Mouse (Mus musculus): Measurements from ENCODE around the gene Poll. TPM values are rescaled to one million over a fixed set of nuclear protein-coding genes. Genes with fewer than 3 reads are reported as not detected.
A peak's percentile ranks its signal among the peaks of the same experiment; 100 is the strongest.

The Poll gene
- polyA plus RNA-seq, 1 experiment from 2014 or later: 24.0 TPM

GRCm38 (mm10) chr19:45583136-45583535 lies 22.8 kb upstream of the Poll start:
- DNase-seq (ENCODE audit: low spot score) (no peak), ATAC-seq (replicated peaks; ENCODE audit: low FRiP score) (no peak)
- H3K4me2 ChIP-seq (ENCODE audit: low read depth, low read length, severe bottlenecking): no peak overlapping the region
- H3K9ac ChIP-seq (ENCODE audit: low read length): no peak overlapping the region
- H3K27ac ChIP-seq (ENCODE audit: low read depth, low read length): no peak overlapping the region
- H3K9me3 ChIP-seq (ENCODE audit: control insufficient read depth, low read length): no peaks in the 10 kb centered on the region; the same call in 1 of the 2 replicates
- H3K36me3 ChIP-seq (ENCODE audit: control insufficient read depth, insufficient read depth, low read length): no peaks in the 10 kb centered on the region
- no peak overlapping the region for H3K4me3 ChIP-seq (ENCODE audit: low read depth, low read length)
- 86% methylated on average over 6 of the region's 6 CpGs for WGBS
- peaks cover 46% of the 10 kb centered on the region for H3K27me3 ChIP-seq (ENCODE audit: control insufficient read depth, insufficient read depth, low read length)
- peaks cover 14% of the 10 kb centered on the region for H3K4me1 ChIP-seq (replicated peaks; ENCODE audit: control insufficient read depth, insufficient read depth, low read length)

GRCm38 (mm10) chr19:45582161-45582560 lies 21.8 kb upstream of the Poll start:
- H3K27me3 ChIP-seq (ENCODE audit: control insufficient read depth, insufficient read depth, low read length): peaks cover 39% of the 10 kb centered on the region
- H3K4me3 ChIP-seq (ENCODE audit: low read depth, low read length): no peak overlapping the region
- no peaks in the 10 kb centered on the region; the same call in 1 of the 2 replicates for H3K9me3 ChIP-seq (ENCODE audit: control insufficient read depth, low read length)
- H3K36me3 ChIP-seq (ENCODE audit: control insufficient read depth, insufficient read depth, low read length): no peaks in the 10 kb centered on the region; the same call in 1 of the 2 replicates
- no peak overlapping the region; the same call in 1 of the 2 replicates for H3K9ac ChIP-seq (ENCODE audit: low read length)
- H3K4me2 ChIP-seq (ENCODE audit: low read depth, low read length, severe bottlenecking): no peak overlapping the region
- H3K27ac ChIP-seq (ENCODE audit: low read depth, low read length): 0 out of 2 replicates have a peak overlapping the region, but pooled peaks have one; percentile 12
- no peak for DNase-seq (ENCODE audit: low spot score)
- H3K4me1 ChIP-seq (replicated peaks; ENCODE audit: control insufficient read depth, insufficient read depth, low read length): peaks cover 14% of the 10 kb centered on the region
- WGBS: 3% methylated on average over 8 of the region's 8 CpGs
- no peak for ATAC-seq (replicated peaks; ENCODE audit: low FRiP score)

GRCm38 (mm10) chr19:45581257-45581656 lies 20.9 kb upstream of the Poll start:
- Histone ChIP-seq H3K36me3 (ENCODE audit: control insufficient read depth, insufficient read depth, low read length) (no peaks in the 10 kb centered on the region; the same call in 1 of the 2 replicates), H3K9me3 (ENCODE audit: control insufficient read depth, low read length) (no peaks in the 10 kb centered on the region; the same call in 1 of the 2 replicates), H3K4me3 (ENCODE audit: low read depth, low read length) (no peak overlapping the region), H3K4me1 (replicated peaks; ENCODE audit: control insufficient read depth, insufficient read depth, low read length) (peaks cover 14% of the 10 kb centered on the region), H3K9ac (ENCODE audit: low read length) (no peak overlapping the region), H3K4me2 (ENCODE audit: low read depth, low read length, severe bottlenecking) (no peak overlapping the region), H3K27me3 (ENCODE audit: control insufficient read depth, insufficient read depth, low read length) (peaks cover 33% of the 10 kb centered on the region), H3K27ac (ENCODE audit: low read depth, low read length) (no peak overlapping the region)
- ATAC-seq (replicated peaks; ENCODE audit: low FRiP score): no peak
- WGBS: 57% methylated on average over 3 of the region's 3 CpGs
- DNase-seq (ENCODE audit: low spot score): peak; percentile 76

- Histone ChIP-seq H3K36me3 (ENCODE audit: control insufficient read depth, insufficient read depth, low read length) (no peaks in the 10 kb centered on the region; the same call in 1 of the 2 replicates), H3K4me2 (ENCODE audit: low read depth, low read length, severe bottlenecking) (no peak overlapping the region), H3K4me3 (ENCODE audit: low read depth, low read length) (no peak overlapping the region), H3K9ac (ENCODE audit: low read length) (no peak overlapping the region), H3K27me3 (ENCODE audit: control insufficient read depth, insufficient read depth, low read length) (peaks cover 25% of the 10 kb centered on the region), H3K9me3 (ENCODE audit: control insufficient read depth, low read length) (no peaks in the 10 kb centered on the region; the same call in 1 of the 2 replicates), H3K27ac (ENCODE audit: low read depth, low read length) (no peak overlapping the region), H3K4me1 (replicated peaks; ENCODE audit: control insufficient read depth, insufficient read depth, low read length) (peaks cover 15% of the 10 kb centered on the region)
- DNase-seq (ENCODE audit: low spot score) (no peak), ATAC-seq (replicated peaks; ENCODE audit: low FRiP score) (0 out of 2 replicates have a peak, but pooled peaks have one; percentile 33)
- WGBS: 34% methylated on average over 12 of the region's 12 CpGs
Measured at GRCm38 (mm10) chr19:45580235-45580634, 19.9 kb upstream of the Poll start.

- WGBS: 89% methylated on average over 7 of the region's 7 CpGs
- Histone ChIP-seq H3K4me1 (replicated peaks; ENCODE audit: control insufficient read depth, insufficient read depth, low read length) (peaks cover 15% of the 10 kb centered on the region), H3K27ac (ENCODE audit: low read depth, low read length) (no peak overlapping the region), H3K27me3 (ENCODE audit: control insufficient read depth, insufficient read depth, low read length) (peaks cover 21% of the 10 kb centered on the region), H3K9ac (ENCODE audit: low read length) (no peak overlapping the region), H3K4me2 (ENCODE audit: low read depth, low read length, severe bottlenecking) (no peak overlapping the region), H3K9me3 (ENCODE audit: control insufficient read depth, low read length) (no peaks in the 10 kb centered on the region; the same call in 1 of the 2 replicates), H3K4me3 (ENCODE audit: low read depth, low read length) (no peak overlapping the region), H3K36me3 (ENCODE audit: control insufficient read depth, insufficient read depth, low read length) (no peaks in the 10 kb centered on the region; the same call in 1 of the 2 replicates)
- ATAC-seq (replicated peaks; ENCODE audit: low FRiP score): no peak
- no peak for DNase-seq (ENCODE audit: low spot score)
Measured at GRCm38 (mm10) chr19:45579416-45579815, 19.1 kb upstream of the Poll start.

GRCm38 (mm10) chr19:45578976-45579375 lies 18.6 kb upstream of the Poll start:
- H3K4me2 ChIP-seq (ENCODE audit: low read depth, low read length, severe bottlenecking): no peak overlapping the region
- H3K9ac ChIP-seq (ENCODE audit: low read length): no peak overlapping the region
- no peak overlapping the region for H3K4me3 ChIP-seq (ENCODE audit: low read depth, low read length)
- no peaks in the 10 kb centered on the region; the same call in 1 of the 2 replicates for H3K36me3 ChIP-seq (ENCODE audit: control insufficient read depth, insufficient read depth, low read length)
- peaks cover 18% of the 10 kb centered on the region for H3K27me3 ChIP-seq (ENCODE audit: control insufficient read depth, insufficient read depth, low read length)
- DNase-seq (ENCODE audit: low spot score) (no peak), ATAC-seq (replicated peaks; ENCODE audit: low FRiP score) (no peak)
- WGBS: 93% methylated on average over 12 of the region's 12 CpGs
- no peak overlapping the region for H3K27ac ChIP-seq (ENCODE audit: low read depth, low read length)
- no peaks in the 10 kb centered on the region; the same call in 1 of the 2 replicates for H3K9me3 ChIP-seq (ENCODE audit: control insufficient read depth, low read length)
- peaks cover 15% of the 10 kb centered on the region for H3K4me1 ChIP-seq (replicated peaks; ENCODE audit: control insufficient read depth, insufficient read depth, low read length)

- DNase-seq (ENCODE audit: low spot score): no peak
- H3K4me3 ChIP-seq (ENCODE audit: low read depth, low read length): no peak overlapping the region
- WGBS: 87% methylated on average over 14 of the region's 14 CpGs
- H3K36me3 ChIP-seq (ENCODE audit: control insufficient read depth, insufficient read depth, low read length): no peaks in the 10 kb centered on the region; the same call in 1 of the 2 replicates
- H3K4me1 ChIP-seq (replicated peaks; ENCODE audit: control insufficient read depth, insufficient read depth, low read length): peaks cover 11% of the 10 kb centered on the region
- H3K4me2 ChIP-seq (ENCODE audit: low read depth, low read length, severe bottlenecking): no peak overlapping the region
- no peak overlapping the region for H3K9ac ChIP-seq (ENCODE audit: low read length)
- H3K27me3 ChIP-seq (ENCODE audit: control insufficient read depth, insufficient read depth, low read length): peaks cover 11% of the 10 kb centered on the region
- H3K27ac ChIP-seq (ENCODE audit: low read depth, low read length): no peak overlapping the region
- no peak for ATAC-seq (replicated peaks; ENCODE audit: low FRiP score)
- H3K9me3 ChIP-seq (ENCODE audit: control insufficient read depth, low read length): no peaks in the 10 kb centered on the region; the same call in 1 of the 2 replicates
Measured at GRCm38 (mm10) chr19:45577141-45577750, 16.9 kb upstream of the Poll start.

- Histone ChIP-seq H3K27ac (ENCODE audit: low read depth, low read length) (no peak overlapping the region), H3K9ac (ENCODE audit: low read length) (no peak overlapping the region), H3K4me1 (replicated peaks; ENCODE audit: control insufficient read depth, insufficient read depth, low read length) (peaks cover 4% of the 10 kb centered on the region), H3K36me3 (ENCODE audit: control insufficient read depth, insufficient read depth, low read length) (no peaks in the 10 kb centered on the region; the same call in 1 of the 2 replicates), H3K9me3 (ENCODE audit: control insufficient read depth, low read length) (no peaks in the 10 kb centered on the region), H3K27me3 (ENCODE audit: control insufficient read depth, insufficient read depth, low read length) (peaks cover 2% of the 10 kb centered on the region; the same call in 1 of the 2 replicates), H3K4me2 (ENCODE audit: low read depth, low read length, severe bottlenecking) (no peak overlapping the region), H3K4me3 (ENCODE audit: low read depth, low read length) (no peak overlapping the region)
- DNase-seq (ENCODE audit: low spot score) (no peak), ATAC-seq (replicated peaks; ENCODE audit: low FRiP score) (no peak)
- WGBS: 5% methylated on average over 8 of the region's 8 CpGs
Measured at GRCm38 (mm10) chr19:45575632-45576001, 15.3 kb upstream of the Poll start.

All from forebrain, embryonic 11.5 days (tissue).